ENCODE assay signal across 9 mouse cellular contexts in genomic region chr13:37880581-37881130, GRCm38 (mm10).
DNase-seq lines count a peak whose midpoint lies in the region; ATAC-seq and TF ChIP-seq lines count a peak whose summit lies in the region.
"Had no signal": no experiment of that assay in that cellular context is flagged by ENCODE, and none has a peak within 500 bp of the region (broad histone marks: within the 10 kb centered on the region; RNA-seq: fewer than 3 reads in every experiment).

No protein-coding gene starts in this region.

- WGBS in lung, adult 2 months: 11% methylated on average over 9 of the region's 9 CpGs
- WGBS in heart, embryonic 13.5 days: 34% methylated on average over 9 of the region's 9 CpGs
- 3% methylated on average over 9 of the region's 9 CpGs for WGBS in liver, embryonic 14.5 days (ENCODE audit: insufficient replicate concordance)
- WGBS in hindbrain, embryonic 16.5 days: 85% methylated on average over 9 of the region's 9 CpGs

- no peaks in the 10 kb centered on the region for H3K36me3 ChIP-seq in heart, embryonic 13.5 days
- H3K36me3 ChIP-seq in liver, embryonic 14.5 days (replicated peaks; ENCODE audit: control insufficient read depth, insufficient read depth, low read depth): no peaks in the 10 kb centered on the region; the same call in 1 of the 2 replicates
- H3K36me3 ChIP-seq in hindbrain, embryonic 16.5 days (ENCODE audit: control insufficient read depth, insufficient read depth, low read length): no peaks in the 10 kb centered on the region

- H3K4me3 ChIP-seq in lung, adult 2 months (replicated peaks; ENCODE audit: extremely low read depth, low read depth, low read length): no peak overlapping the region
- no peak overlapping the region for H3K4me3 ChIP-seq in heart, embryonic 13.5 days
- peak overlapping the region in 1 of 2 experiments; percentile 21; a peak in 2 of 4 replicates for H3K4me3 ChIP-seq in liver, embryonic 14.5 days (ENCODE audit: insufficient read depth in 1 of 2, low read depth in 2 of 2, low read length in 2 of 2)
- H3K4me3 ChIP-seq in hindbrain, embryonic 16.5 days (ENCODE audit: low read length): no peak overlapping the region

- no peak for TF ChIP-seq POLR2A in lung, adult 2 months (IDR thresholded peaks at IDR 0.05; ENCODE audit: borderline replicate concordance, extremely low read depth, low read depth, low read length)

- H3K27ac ChIP-seq in heart, embryonic 13.5 days (replicated peaks): peak overlapping the region; percentile 74
- H3K27ac ChIP-seq in liver, embryonic 14.5 days: peak overlapping the region; percentile 77
- H3K27ac ChIP-seq in hindbrain, embryonic 16.5 days (ENCODE audit: low read depth, low read length): no peak overlapping the region

- no peak for TF ChIP-seq CTCF in lung, adult 2 months (IDR thresholded peaks at IDR 0.05; ENCODE audit: insufficient read depth, low read length)
- no peak for TF ChIP-seq CTCF in liver, embryonic 14.5 days (IDR thresholded peaks at IDR 0.05; ENCODE audit: low read depth)

- no peaks in the 10 kb centered on the region for H3K27me3 ChIP-seq in heart, embryonic 13.5 days (replicated peaks)
- no peaks in the 10 kb centered on the region for H3K27me3 ChIP-seq in liver, embryonic 14.5 days (ENCODE audit: control insufficient read depth, insufficient read depth, low read length)
- no peaks in the 10 kb centered on the region for H3K27me3 ChIP-seq in hindbrain, embryonic 16.5 days (replicated peaks; ENCODE audit: control insufficient read depth, insufficient read depth, low read length)

- peak; percentile 32 for DNase-seq in lung, postnatal 10 days
- no peak for DNase-seq in lung, adult 2 months
- DNase-seq in liver, embryonic 14.5 days (ENCODE audit: low read depth in 3 of 3, low spot score in 3 of 3): no peak
- DNase-seq in thymus, postnatal 14 days: peak; percentile 79
- no peak for DNase-seq in urinary bladder, postnatal 4 days (ENCODE audit: low spot score in 2 of 2)
- DNase-seq in frontal cortex, postnatal 36 days (ENCODE audit: low spot score in 2 of 2): no peak
- DNase-seq: gastrocnemius, postnatal 14 days had no signal

- no peaks in the 10 kb centered on the region for H3K9me3 ChIP-seq in heart, embryonic 13.5 days
- H3K9me3 ChIP-seq in liver, embryonic 14.5 days (ENCODE audit: control insufficient read depth, low read length): no peaks in the 10 kb centered on the region
- no peaks in the 10 kb centered on the region for H3K9me3 ChIP-seq in hindbrain, embryonic 16.5 days (ENCODE audit: control insufficient read depth, low read length)

- H3K9ac ChIP-seq in heart, embryonic 13.5 days: peak overlapping the region; percentile 62
- H3K9ac ChIP-seq in liver, embryonic 14.5 days (replicated peaks): peak overlapping the region; percentile 53
- H3K9ac ChIP-seq in hindbrain, embryonic 16.5 days (ENCODE audit: low read depth, low read length): no peak overlapping the region

- H3K4me2 ChIP-seq in heart, embryonic 13.5 days: peak overlapping the region; percentile 47
- H3K4me2 ChIP-seq in liver, embryonic 14.5 days (ENCODE audit: low read depth): peak overlapping the region; percentile 66
- H3K4me2 ChIP-seq in hindbrain, embryonic 16.5 days (ENCODE audit: low read length): no peak overlapping the region

- no peak for ATAC-seq in heart, embryonic 13.5 days (ENCODE audit: extremely low read depth, insufficient number of reproducible peaks, low FRiP score, low TSS enrichment)
- no peak for ATAC-seq in liver, embryonic 14.5 days (ENCODE audit: insufficient read depth)
- no peak for ATAC-seq in hindbrain, embryonic 16.5 days

- peaks cover 36% of the 10 kb centered on the region for H3K4me1 ChIP-seq in lung, adult 2 months (ENCODE audit: control insufficient read depth, insufficient read depth, low read length)
- H3K4me1 ChIP-seq in heart, embryonic 13.5 days: peaks cover 91% of the 10 kb centered on the region
- H3K4me1 ChIP-seq in liver, embryonic 14.5 days (replicated peaks; ENCODE audit: control insufficient read depth in 2 of 2, insufficient read depth in 2 of 2, low read length in 1 of 2): peaks cover 77 to 96% of the 10 kb centered on the region in 2 experiments
- H3K4me1 ChIP-seq in hindbrain, embryonic 16.5 days (ENCODE audit: control insufficient read depth, insufficient read depth, low read depth, low read length): no peaks in the 10 kb centered on the region

- TF ChIP-seq EP300 in liver, embryonic 14.5 days (IDR thresholded peaks at IDR 0.05; ENCODE audit: low read depth): peak; percentile 74

Comparison
In these comparisons a context has a peak if more than half of its experiments do, and no peak if none do; other contexts are left out.
1. DNase-seq: peak in lung, postnatal 10 days (single experiment) and thymus, postnatal 14 days (single experiment); none in lung, adult 2 months (single experiment), liver, embryonic 14.5 days (0 of 3), urinary bladder, postnatal 4 days (0 of 2) and frontal cortex, postnatal 36 days (0 of 2).